Mouse (Mus musculus): ENCODE data around the gene Pxmp4. TPM values are rescaled to one million over a fixed set of nuclear protein-coding genes. Genes with fewer than 3 reads are reported as not detected.

The Pxmp4 gene
- polyA plus RNA-seq, 1 experiment from 2014 or later = 25.9 TPM

- H3K9me3 ChIP-seq (ENCODE audit: control insufficient read depth, low read length) = no peaks in the 10 kb centered on the region
- H3K4me1 ChIP-seq (replicated peaks; ENCODE audit: control insufficient read depth, insufficient read depth, low read length) = peaks cover 9% of the 10 kb centered on the region; the same call in 1 of the 2 replicates
- H3K4me2 ChIP-seq (ENCODE audit: low read length) = no peak overlapping the region
- 33% methylated on average over 3 of the region's 3 CpGs for WGBS
- no peak overlapping the region for H3K4me3 ChIP-seq (ENCODE audit: low read depth, low read length)
- no peak for ATAC-seq (replicated peaks; ENCODE audit: low FRiP score, low TSS enrichment, low read depth)
- DNase-seq (ENCODE audit: low spot score) = no peak
- peaks cover 31% of the 10 kb centered on the region for H3K36me3 ChIP-seq (ENCODE audit: control insufficient read depth, insufficient read depth, low read length)
- H3K9ac ChIP-seq (ENCODE audit: low read length) = no peak overlapping the region
- H3K27me3 ChIP-seq (replicated peaks; ENCODE audit: control insufficient read depth, insufficient read depth, low read length) = no peaks in the 10 kb centered on the region
- no peak overlapping the region for H3K27ac ChIP-seq (ENCODE audit: low read depth)
Measured at GRCm38 (mm10) chr2:154538710-154539109, 64.8 kb downstream of the Pxmp4 start.

GRCm38 (mm10) chr2:154538310-154538709 is 65.2 kb downstream of the Pxmp4 start:
- no peak overlapping the region for H3K27ac ChIP-seq (ENCODE audit: low read depth)
- ATAC-seq (replicated peaks; ENCODE audit: low FRiP score, low TSS enrichment, low read depth) = 0 out of 2 replicates have a peak, but pooled peaks have one; percentile 47

More at GRCm38 (mm10) chr2:154538310-154538709, 65.2 kb downstream of the Pxmp4 start:
- WGBS = 45% methylated on average over 2 of the region's 2 CpGs
- DNase-seq (ENCODE audit: low spot score) = no peak
- no peak overlapping the region for H3K4me3 ChIP-seq (ENCODE audit: low read depth, low read length)
- peaks cover 35% of the 10 kb centered on the region for H3K36me3 ChIP-seq (ENCODE audit: control insufficient read depth, insufficient read depth, low read length)
- H3K4me1 ChIP-seq (replicated peaks; ENCODE audit: control insufficient read depth, insufficient read depth, low read length) = peaks cover 9% of the 10 kb centered on the region; the same call in 1 of the 2 replicates
- H3K27me3 ChIP-seq (replicated peaks; ENCODE audit: control insufficient read depth, insufficient read depth, low read length) = no peaks in the 10 kb centered on the region
- no peak overlapping the region for H3K4me2 ChIP-seq (ENCODE audit: low read length)
- H3K9ac ChIP-seq (ENCODE audit: low read length) = no peak overlapping the region
- no peaks in the 10 kb centered on the region for H3K9me3 ChIP-seq (ENCODE audit: control insufficient read depth, low read length)

Other genes with a start within 250 kb of the Pxmp4 start
- 9.5 and 18.0 TPM in 2 replicates for gene Cdk5rap1, start 230.7 kb downstream of the Pxmp4 start, polyA plus RNA-seq (2014; fragmentation: Nextera tagmentation; extraction: Ambion mirVana)
- 2.3 and 2.7 TPM in 2 replicates for gene Snta1, start 195.6 kb downstream of the Pxmp4 start, polyA plus RNA-seq (2014; fragmentation: Nextera tagmentation; extraction: Ambion mirVana)
- gene Cbfa2t2, start 167.2 kb downstream of the Pxmp4 start, polyA plus RNA-seq (2014; fragmentation: Nextera tagmentation; extraction: Ambion mirVana) = 33.6 and 42.3 TPM in 2 replicates
- gene 1700003F12Rik, start 56.6 kb downstream of the Pxmp4 start, polyA plus RNA-seq (2014; fragmentation: Nextera tagmentation; extraction: Ambion mirVana) = 0.55 and 0.73 TPM in 2 replicates
- 0.23 and 0.27 TPM in 2 replicates for gene Actl10, start 51.9 kb downstream of the Pxmp4 start, polyA plus RNA-seq (2014; fragmentation: Nextera tagmentation; extraction: Ambion mirVana)
- 0.81 and 1.4 TPM in 2 replicates for gene Necab3, start 44.8 kb downstream of the Pxmp4 start, polyA plus RNA-seq (2014; fragmentation: Nextera tagmentation; extraction: Ambion mirVana)
- gene E2f1, start 33.8 kb downstream of the Pxmp4 start, polyA plus RNA-seq (2014; fragmentation: Nextera tagmentation; extraction: Ambion mirVana) = 10.7 and 10.8 TPM in 2 replicates
- 0.97 and 1.0 TPM in 2 replicates for gene Zfp341, start 9.6 kb upstream of the Pxmp4 start, polyA plus RNA-seq (2014; fragmentation: Nextera tagmentation; extraction: Ambion mirVana)
- not detected in 2 replicates for gene 4930519P11Rik, start 9.7 kb upstream of the Pxmp4 start, polyA plus RNA-seq (2014; fragmentation: Nextera tagmentation; extraction: Ambion mirVana)
- gene Chmp4b, start 48.0 kb upstream of the Pxmp4 start, polyA plus RNA-seq (2014; fragmentation: Nextera tagmentation; extraction: Ambion mirVana) = 15.5 and 15.8 TPM in 2 replicates
- not detected in 2 replicates for gene Gm14214, start 166.3 kb upstream of the Pxmp4 start, polyA plus RNA-seq (2014; fragmentation: Nextera tagmentation; extraction: Ambion mirVana)
- 66.4 and 73.2 TPM in 2 replicates for gene Raly, start 187.4 kb upstream of the Pxmp4 start, polyA plus RNA-seq (2014; fragmentation: Nextera tagmentation; extraction: Ambion mirVana)
- 0.93 and 1.5 TPM in 2 replicates for gene a, start 187.7 kb upstream of the Pxmp4 start, polyA plus RNA-seq (2014; fragmentation: Nextera tagmentation; extraction: Ambion mirVana)